Mouse (Mus musculus) frontal cortex, postnatal 36 days (tissue): ENCODE measurements around the gene Gm10577.

Source experiments
- DNase-seq, 2 experiments: peaks; one replicate each; pipeline ENCODE4 v3.0.0; 2022; ENCODE audit warnings: low spot score in 2 of 2

Gm10577 gene

DNA sequence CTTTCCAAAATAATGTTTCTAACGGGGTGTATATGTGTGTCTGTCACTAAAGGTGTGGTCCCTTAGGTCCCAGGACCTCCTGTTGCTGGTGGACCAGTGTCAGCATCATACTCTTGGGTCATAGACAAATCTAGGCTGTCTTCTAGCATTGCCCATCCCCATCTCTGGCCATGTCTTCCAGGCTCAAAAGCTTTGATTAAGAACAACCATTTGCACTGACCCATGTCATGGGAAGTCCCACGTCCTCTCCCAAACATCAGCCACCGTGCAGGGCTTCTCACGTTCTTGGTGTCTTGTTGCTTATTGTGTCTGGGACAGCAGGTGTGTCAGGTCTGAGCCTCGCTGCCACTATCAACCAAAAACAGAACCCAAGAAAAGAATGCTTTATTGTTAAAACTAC is 24.9 kb downstream of the Gm10577 start:
- no peak for DNase-seq

- DNase-seq, result no peak
Measured at GRCm38 (mm10) chr4:100994442-100995255, 25.8 kb downstream of the Gm10577 start.

DNA sequence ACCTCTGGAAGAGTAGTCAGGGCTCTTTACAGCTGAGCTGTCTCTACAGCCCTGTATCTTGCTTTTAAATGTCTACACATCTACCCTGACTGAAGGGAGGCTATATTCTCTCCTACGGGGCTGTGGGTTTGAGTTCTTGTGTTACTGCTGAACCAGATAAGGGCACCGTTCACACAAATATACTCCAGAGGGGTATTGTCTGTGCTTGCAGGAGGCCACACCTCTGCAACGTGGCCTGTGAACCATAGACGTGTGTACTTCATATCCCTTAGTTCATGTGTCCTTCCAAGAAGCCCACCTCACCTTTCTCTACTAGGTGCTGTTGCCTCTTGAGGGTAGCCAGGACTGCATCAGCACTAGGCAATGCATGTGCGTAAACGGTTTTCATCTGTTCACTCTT is 28.4 kb downstream of the Gm10577 start:
- no peak for DNase-seq

GRCm38 (mm10) chr4:100990996-100991395 is 29.5 kb downstream of the Gm10577 start:
- DNase-seq, result no peak

DNA sequence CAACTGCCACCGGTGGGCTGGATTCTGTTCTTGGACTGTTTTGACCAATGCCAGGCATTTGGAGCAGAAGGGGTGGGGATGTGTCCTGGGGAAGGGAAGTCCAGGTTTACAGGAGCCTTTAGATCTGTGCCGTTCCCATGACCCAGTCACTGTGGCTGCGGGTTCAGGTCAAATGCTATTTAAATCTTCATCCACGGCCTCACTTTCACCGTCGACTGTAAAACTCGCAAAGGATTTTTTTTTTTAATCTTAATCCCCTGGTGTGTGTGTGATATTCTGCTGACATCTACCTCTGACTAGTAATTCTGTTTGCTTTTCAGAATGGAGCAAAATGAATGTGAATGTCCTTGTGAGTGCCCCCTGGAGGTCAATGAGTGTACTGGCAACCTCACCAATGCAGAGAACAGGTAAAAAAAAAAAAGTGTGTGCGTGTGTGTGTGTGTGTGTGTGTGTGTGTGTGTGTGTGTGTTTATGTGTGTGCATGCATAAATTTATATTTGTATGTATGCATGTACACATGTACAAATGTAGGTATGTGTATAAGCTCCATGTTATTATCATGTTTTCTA is 32.2 kb downstream of the Gm10577 start:
- no peak for DNase-seq

GRCm38 (mm10) chr4:100987187-100987586 is 33.3 kb downstream of the Gm10577 start:
- no peak for DNase-seq

- no peak for DNase-seq
Measured at GRCm38 (mm10) chr4:100977522-100977921, 43.0 kb downstream of the Gm10577 start.

DNA sequence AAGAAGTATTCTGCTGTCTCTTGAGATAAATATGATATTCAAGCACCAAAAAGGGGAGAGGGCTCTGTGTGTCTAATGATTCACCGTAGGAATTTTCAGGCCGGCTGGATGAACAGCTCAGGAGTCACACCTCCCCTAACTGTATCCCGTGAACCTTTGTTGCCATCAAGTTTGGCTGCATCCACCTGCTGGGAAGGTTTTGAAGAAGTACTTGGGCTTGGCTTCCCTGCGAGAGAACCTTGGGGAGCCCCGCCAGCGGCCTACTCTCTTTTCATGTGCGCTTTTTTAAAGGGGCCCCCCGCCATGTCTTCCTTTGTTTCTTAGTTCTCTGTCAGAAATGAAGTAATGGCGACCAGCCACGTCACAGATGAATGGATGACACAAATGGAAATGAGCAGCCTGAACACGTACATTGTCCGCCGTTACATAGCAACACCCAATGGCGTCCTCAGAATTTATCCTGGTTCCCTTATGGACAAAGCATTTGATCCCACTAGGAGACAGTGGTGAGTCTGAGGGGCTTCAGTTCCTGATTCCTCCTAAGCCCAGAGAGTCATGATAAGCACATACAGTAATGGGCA is 46.0 kb downstream of the Gm10577 start:
- DNase-seq, result no peak

GRCm38 (mm10) chr4:100973641-100974454 is 46.6 kb downstream of the Gm10577 start:
- DNase-seq, result no peak
